Mouse (Mus musculus): ENCODE measurements around the gene Vstm4. TPM values are rescaled to one million over a fixed set of nuclear protein-coding genes. Genes with fewer than 3 reads are reported as not detected.

Vstm4 gene
- total RNA-seq, 2 experiments from 2014 or later, result 4.6 to 5.4 TPM

GRCm38 (mm10) chr14:32854059-32854458, 2.5 kb upstream of the Vstm4 start:
- DNase-seq (ENCODE audit: extremely low spot score in 1 of 2, low spot score in 2 of 2), result no peak
- intact Hi-C loops (cut with DNase I), result loop anchor here (10.0 kb wide), 1 partner anchor 101 kb away; no protein-coding TSS in a partner anchor

GRCm38 (mm10) chr14:32856246-32856645, 310 bp upstream of the Vstm4 start:
- intact Hi-C loops (cut with DNase I), result loop anchor here (10.0 kb wide), 1 partner anchor 99 kb away; no protein-coding TSS in a partner anchor
- no peak for DNase-seq (ENCODE audit: extremely low spot score in 1 of 2, low spot score in 2 of 2)

GRCm38 (mm10) chr14:32858361-32858760, 1.8 kb downstream of the Vstm4 start:
- no peak for DNase-seq (ENCODE audit: extremely low spot score in 1 of 2, low spot score in 2 of 2)
- intact Hi-C loops (cut with DNase I), result loop anchor here (2.0 to 10.0 kb wide), 2 partner anchors 20 to 96 kb away; no protein-coding TSS in a partner anchor

- intact Hi-C loops (cut with DNase I), result loop anchor here (2.0 to 10.0 kb wide), 2 partner anchors 20 to 96 kb away; no protein-coding TSS in a partner anchor
- no peak for DNase-seq (ENCODE audit: extremely low spot score in 1 of 2, low spot score in 2 of 2)
These were observed 2.5 kb downstream of the Vstm4 start for GRCm38 (mm10) chr14:32858941-32859510.

- DNase-seq (ENCODE audit: extremely low spot score in 1 of 2, low spot score in 2 of 2), result peak in 1 of 2 experiments; percentile 61
- intact Hi-C loops (cut with DNase I), result loop anchor here (2.0 to 10.0 kb wide), 2 partner anchors 21 to 95 kb away; no protein-coding TSS in a partner anchor
These were observed 3.4 kb downstream of the Vstm4 start for GRCm38 (mm10) chr14:32859831-32860569.

- intact Hi-C loops (cut with DNase I), result no loop called here
- DNase-seq (ENCODE audit: extremely low spot score in 1 of 2, low spot score in 2 of 2), result peak in 1 of 2 experiments; percentile 79
These were observed 4.6 kb downstream of the Vstm4 start for GRCm38 (mm10) chr14:32861149-32861581.

GRCm38 (mm10) chr14:32861656-32862055, 5.1 kb downstream of the Vstm4 start:
- DNase-seq (ENCODE audit: extremely low spot score in 1 of 2, low spot score in 2 of 2), result no peak
- intact Hi-C loops (cut with DNase I), result no loop called here

GRCm38 (mm10) chr14:32865331-32865730, 8.8 kb downstream of the Vstm4 start:
- intact Hi-C loops (cut with DNase I), result no loop called here
- DNase-seq (ENCODE audit: extremely low spot score in 1 of 2, low spot score in 2 of 2), result no peak

- DNase-seq (ENCODE audit: extremely low spot score in 1 of 2, low spot score in 2 of 2), result no peak
- intact Hi-C loops (cut with DNase I), result no loop called here
These were observed 15.4 kb downstream of the Vstm4 start for GRCm38 (mm10) chr14:32871963-32872362.

- intact Hi-C loops (cut with DNase I), result no loop called here
These were observed 21.0 kb downstream of the Vstm4 start for GRCm38 (mm10) chr14:32877549-32877948.

GRCm38 (mm10) chr14:32880332-32880731, 23.8 kb downstream of the Vstm4 start:
- intact Hi-C loops (cut with DNase I), result no loop called here
- DNase-seq (ENCODE audit: extremely low spot score in 1 of 2, low spot score in 2 of 2), result no peak

More at GRCm38 (mm10) chr14:32877549-32877948, 21.0 kb downstream of the Vstm4 start:
- DNase-seq (ENCODE audit: extremely low spot score in 1 of 2, low spot score in 2 of 2), result no peak

- no peak for DNase-seq (ENCODE audit: extremely low spot score in 1 of 2, low spot score in 2 of 2)
- intact Hi-C loops (cut with DNase I), result no loop called here
These were observed 25.1 kb downstream of the Vstm4 start for GRCm38 (mm10) chr14:32881693-32882092.

- intact Hi-C loops (cut with DNase I), result no loop called here
- DNase-seq (ENCODE audit: extremely low spot score in 1 of 2, low spot score in 2 of 2), result peak; percentile 30 to 46
These were observed 32.5 kb downstream of the Vstm4 start for GRCm38 (mm10) chr14:32888876-32889674.

GRCm38 (mm10) chr14:32894341-32894853, 37.8 kb downstream of the Vstm4 start:
- intact Hi-C loops (cut with DNase I), result loop anchor here (10.0 kb wide), 1 partner anchor 80 kb away; no protein-coding TSS in a partner anchor
- no peak for DNase-seq (ENCODE audit: extremely low spot score in 1 of 2, low spot score in 2 of 2)

- no peak for DNase-seq (ENCODE audit: extremely low spot score in 1 of 2, low spot score in 2 of 2)
- intact Hi-C loops (cut with DNase I), result loop anchor here (10.0 kb wide), 1 partner anchor 80 kb away; no protein-coding TSS in a partner anchor
These were observed 38.3 kb downstream of the Vstm4 start for GRCm38 (mm10) chr14:32894878-32895277.

GRCm38 (mm10) chr14:32896896-32897295, 40.3 kb downstream of the Vstm4 start:
- intact Hi-C loops (cut with DNase I), result loop anchor here (10.0 kb wide), 1 partner anchor 82 kb away; no protein-coding TSS in a partner anchor
- DNase-seq (ENCODE audit: extremely low spot score in 1 of 2, low spot score in 2 of 2), result peak; percentile 67 to 69

GRCm38 (mm10) chr14:32903203-32903602, 46.6 kb downstream of the Vstm4 start:
- intact Hi-C loops (cut with DNase I), result no loop called here
- no peak for DNase-seq (ENCODE audit: extremely low spot score in 1 of 2, low spot score in 2 of 2)

- intact Hi-C loops (cut with DNase I), result no loop called here
- peak in 1 of 2 experiments; percentile 20 for DNase-seq (ENCODE audit: extremely low spot score in 1 of 2, low spot score in 2 of 2)
These were observed 50.0 kb downstream of the Vstm4 start for GRCm38 (mm10) chr14:32906545-32906944.

GRCm38 (mm10) chr14:32909112-32909511, 52.6 kb downstream of the Vstm4 start:
- intact Hi-C loops (cut with DNase I), result no loop called here
- DNase-seq (ENCODE audit: extremely low spot score in 1 of 2, low spot score in 2 of 2), result no peak

All from left cerebral cortex, postnatal 10 days (tissue).